Mouse (Mus musculus): Measurements from ENCODE around the gene Cyp11a1.

GRCm38 (mm10) chr9:58005753-58006461 lies at the start of gene Cyp11a1:
- no peak for TF ChIP-seq TAL1 (IDR thresholded peaks at IDR 0.05; ENCODE audit: low read length)
- no peak for TF ChIP-seq GATA1 (IDR thresholded peaks at IDR 0.05; ENCODE audit: low read length)

Measured in erythroblast, embryonic 14.5 days (primary cell).